Mouse (Mus musculus) thymus, postnatal 4 days (tissue): Measurements from ENCODE around the gene Setd1b.

ENCODE experiments used
- DNase-seq: peaks from one replicate; pipeline ENCODE4 v3.0.0; 2021

The Setd1b gene

GRCm38 (mm10) chr5:123142161-123143157 is at the start of gene Setd1b:
Setd1b (plus strand) TSS chr5:123142193.
- peak; percentile 73 for DNase-seq

- no peak for DNase-seq
These were observed 48.8 kb upstream of the Setd1b start for GRCm38 (mm10) chr5:123093077-123093633.

- DNase-seq = no peak
These were observed 47.6 kb upstream of the Setd1b start for GRCm38 (mm10) chr5:123094238-123094991.

- DNase-seq = no peak
These were observed 45.7 kb upstream of the Setd1b start for GRCm38 (mm10) chr5:123096299-123096698.

GRCm38 (mm10) chr5:123098487-123098886 is 43.5 kb upstream of the Setd1b start:
- no peak for DNase-seq

GRCm38 (mm10) chr5:123102376-123102775 is 39.6 kb upstream of the Setd1b start:
- peak; percentile 20 for DNase-seq

GRCm38 (mm10) chr5:123103556-123103955 is 38.4 kb upstream of the Setd1b start:
- DNase-seq = no peak

- no peak for DNase-seq
These were observed 37.2 kb upstream of the Setd1b start for GRCm38 (mm10) chr5:123104769-123105168.

GRCm38 (mm10) chr5:123109452-123110203 is 32.4 kb upstream of the Setd1b start:
- no peak for DNase-seq

- no peak for DNase-seq
These were observed 31.7 kb upstream of the Setd1b start for GRCm38 (mm10) chr5:123110296-123110721.

GRCm38 (mm10) chr5:123114109-123114508 is 27.9 kb upstream of the Setd1b start:
- DNase-seq = no peak

GRCm38 (mm10) chr5:123114924-123115323 is 27.1 kb upstream of the Setd1b start:
- peak; percentile 81 for DNase-seq

GRCm38 (mm10) chr5:123116080-123116479 is 25.9 kb upstream of the Setd1b start:
- DNase-seq = no peak

- DNase-seq = peak; percentile 94
These were observed 24.7 kb upstream of the Setd1b start for GRCm38 (mm10) chr5:123117257-123117656.

- DNase-seq = no peak
These were observed 24.2 kb upstream of the Setd1b start for GRCm38 (mm10) chr5:123117773-123118172.

- no peak for DNase-seq
These were observed 23.2 kb upstream of the Setd1b start for GRCm38 (mm10) chr5:123118826-123119225.

GRCm38 (mm10) chr5:123120624-123121215 is 21.3 kb upstream of the Setd1b start:
- DNase-seq = no peak

- peak; percentile 71 for DNase-seq
These were observed 19.8 kb upstream of the Setd1b start for GRCm38 (mm10) chr5:123122181-123122580.

- DNase-seq = no peak
These were observed 16.9 kb upstream of the Setd1b start for GRCm38 (mm10) chr5:123125105-123125504.

- peak; percentile 85 for DNase-seq
These were observed 16.2 kb upstream of the Setd1b start for GRCm38 (mm10) chr5:123125638-123126406.

- DNase-seq = peak; percentile 35
These were observed 15.0 kb upstream of the Setd1b start for GRCm38 (mm10) chr5:123127031-123127430.
